Mouse (Mus musculus): ENCODE data around the gene Thop1.
"Not testable (repeated sequence)": the region's sequence is repeated elsewhere in the genome, so short reads cannot be mapped to it uniquely, and the experiment has no call there.

Gene Thop1

DNA sequence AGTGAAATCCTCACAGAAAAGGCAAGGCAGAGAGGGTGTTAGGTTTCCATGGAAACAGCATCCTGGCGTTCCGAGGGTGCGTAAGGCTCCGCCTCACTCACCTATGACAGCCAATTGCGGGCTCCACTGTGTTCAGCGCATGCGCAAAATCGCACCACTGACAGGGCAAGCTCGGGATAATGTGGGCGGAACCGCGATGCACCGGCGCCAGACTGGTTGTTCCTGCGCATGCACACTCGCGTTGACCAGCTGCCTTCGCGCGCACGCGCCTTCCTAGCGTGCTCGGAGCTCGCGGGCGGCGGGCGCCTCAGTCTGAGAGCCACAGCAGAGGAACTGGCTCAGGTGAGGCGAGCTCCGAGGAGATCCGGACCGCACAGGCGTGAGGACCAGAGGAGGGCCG is at the start of gene Thop1:
TSS of gene Thop1 (plus strand) at position 200 of the 400 bp plus-strand sequence.
- peak; percentile 96 for DNase-seq

DNA sequence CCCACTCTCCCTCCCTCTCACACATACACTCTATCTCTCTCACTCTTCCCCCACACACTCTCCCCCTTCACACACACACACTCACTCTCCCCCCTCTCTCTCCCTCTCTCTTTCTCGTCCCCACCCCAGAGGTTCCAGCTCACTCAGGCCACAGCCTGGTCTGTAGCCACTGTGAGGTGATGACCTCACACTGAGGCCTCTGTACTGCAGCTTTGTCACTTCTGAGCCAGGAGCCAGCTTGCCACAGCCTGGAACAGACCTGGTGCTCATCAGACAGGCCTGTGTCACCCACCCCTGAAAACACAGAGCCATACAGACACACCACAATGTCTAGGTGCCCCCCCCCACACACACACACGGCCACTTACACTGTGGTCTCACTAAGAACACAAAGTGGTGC is 49.6 kb upstream of the Thop1 start:
- no peak for DNase-seq

DNA sequence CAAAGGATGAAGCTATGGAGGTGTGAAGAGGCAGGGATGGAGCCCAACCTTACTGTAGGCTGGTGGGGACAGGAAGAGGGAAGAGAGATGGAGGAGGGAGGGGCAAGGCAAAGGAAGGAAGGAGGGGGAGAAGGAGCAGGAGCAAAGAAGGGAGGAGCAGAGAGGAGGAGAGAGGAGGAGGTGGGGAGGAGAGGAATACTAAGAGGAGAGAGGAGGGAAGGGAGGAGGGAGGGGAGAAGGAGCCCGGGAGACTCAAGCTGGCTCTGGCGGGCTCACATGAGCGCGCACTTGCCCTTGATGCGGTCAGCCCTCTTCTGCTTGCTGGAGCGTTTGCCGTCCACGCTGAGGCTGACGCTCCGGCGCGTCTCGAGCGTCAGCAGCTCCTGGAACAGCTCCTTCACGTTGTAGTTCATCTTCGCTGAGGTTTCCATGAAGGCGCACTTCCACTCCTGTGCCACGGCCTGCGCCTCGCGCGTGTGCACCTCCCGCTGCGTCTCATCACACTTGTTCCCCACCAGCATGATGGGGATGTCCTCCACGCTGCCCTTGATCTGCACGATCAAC is 48.2 kb upstream of the Thop1 start:
- DNase-seq = no peak

DNA sequence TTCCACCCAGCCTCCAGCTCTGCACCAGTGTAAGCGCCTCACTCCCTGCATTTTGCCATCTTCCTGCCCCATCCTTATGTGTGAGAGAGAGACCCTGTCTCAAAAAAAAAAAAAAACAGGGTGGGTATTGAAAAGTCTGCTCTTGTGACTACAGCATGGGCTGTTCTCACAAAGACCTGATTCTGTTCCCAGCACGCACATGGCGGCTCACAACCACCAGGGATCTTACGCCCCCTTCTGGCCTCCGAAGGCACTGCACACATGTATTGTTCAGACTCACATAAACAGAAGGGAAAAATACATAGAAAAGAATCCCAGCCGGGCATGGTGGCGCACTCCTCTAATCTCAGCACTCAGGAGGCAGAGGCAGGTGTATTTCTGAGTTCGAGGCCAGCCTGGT is 47.1 kb upstream of the Thop1 start:
- no peak for DNase-seq

DNA sequence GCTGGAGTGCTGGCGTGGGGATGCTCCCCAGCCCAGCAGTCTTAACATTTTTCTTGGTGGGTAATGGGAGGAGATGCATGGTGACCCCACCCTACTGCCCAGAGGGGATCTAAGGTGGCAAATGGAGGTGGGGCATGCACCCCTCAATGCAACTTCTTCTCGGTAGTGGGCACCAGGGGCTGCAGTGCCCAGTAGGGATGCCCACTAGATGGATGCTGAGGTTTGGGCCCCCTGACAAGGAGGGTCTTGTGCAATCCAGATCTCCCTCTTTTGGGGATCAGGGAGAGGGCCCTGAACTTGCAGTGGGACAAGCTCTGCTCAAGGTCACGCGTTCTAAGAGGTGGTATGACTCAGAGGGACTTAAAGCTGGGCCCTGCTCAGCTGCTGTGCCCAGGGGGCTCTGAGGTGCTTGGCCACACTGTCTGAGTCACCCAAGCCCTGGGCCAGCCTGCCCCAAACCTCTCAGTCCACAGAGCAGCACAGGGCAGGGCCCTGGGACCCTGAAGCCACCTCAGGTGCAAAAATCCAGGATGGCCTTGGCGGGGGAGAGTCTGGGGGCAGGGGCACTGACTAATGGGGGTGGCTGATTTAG is 45.4 kb upstream of the Thop1 start:
- no peak for DNase-seq

DNA sequence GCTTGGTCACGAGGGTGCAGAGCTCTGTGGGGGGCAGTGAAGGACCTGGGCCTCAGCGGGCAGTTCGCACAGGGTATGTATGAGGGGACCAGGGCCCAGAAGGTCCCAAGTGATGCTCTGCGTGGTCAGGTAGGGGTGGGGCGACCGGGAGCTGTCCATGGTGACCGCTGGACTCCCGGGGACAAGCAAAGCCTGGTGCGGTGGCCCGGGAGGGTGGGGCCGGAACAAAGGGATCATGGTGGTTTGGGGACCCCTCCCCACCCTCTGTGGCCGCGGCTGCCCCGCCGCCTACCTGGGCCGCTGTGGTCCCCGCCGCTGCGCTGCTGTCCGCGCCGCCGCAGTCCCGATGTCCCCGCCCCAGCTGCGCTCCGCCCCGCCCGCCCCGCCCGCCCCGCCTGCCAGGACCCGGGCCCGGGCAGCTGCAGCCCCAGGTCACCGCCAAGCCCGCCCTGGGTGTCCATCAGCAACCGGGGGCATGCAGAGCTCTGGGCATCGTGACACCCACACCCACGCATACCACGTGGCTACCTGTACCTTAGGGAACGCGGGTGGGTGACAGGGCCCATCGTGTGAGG is 44.7 kb upstream of the Thop1 start:
- DNase-seq = no peak

DNA sequence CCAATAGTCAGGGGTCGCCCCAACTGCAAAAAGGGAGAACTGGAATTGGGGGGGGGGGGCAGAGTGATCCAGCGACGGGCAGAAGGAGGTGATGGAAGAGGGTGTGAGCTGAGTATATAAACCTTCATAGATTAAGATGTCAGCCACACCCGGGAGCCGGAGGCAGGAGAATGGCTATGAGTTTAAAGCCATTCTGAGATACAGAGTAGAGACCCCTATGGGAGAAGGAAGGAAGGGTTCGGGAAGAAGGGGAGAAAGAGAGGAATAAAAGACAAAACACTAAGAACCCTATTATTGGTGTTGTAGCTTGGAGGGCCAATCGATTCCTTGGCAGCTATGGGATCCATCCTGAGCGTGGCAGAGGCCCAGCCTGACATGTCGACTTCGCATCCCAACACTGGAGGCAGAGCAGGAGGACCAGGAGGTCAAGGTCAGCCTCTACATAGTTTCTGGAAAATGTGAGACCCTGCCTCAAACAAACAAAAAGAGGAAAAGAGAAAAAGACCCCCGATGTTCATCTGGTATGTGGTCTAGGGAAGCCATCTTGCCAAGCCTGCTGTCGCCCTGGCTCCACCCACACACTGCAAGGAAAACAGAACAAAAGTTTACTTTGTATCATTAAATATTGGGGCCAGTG is 44.1 kb upstream of the Thop1 start, which contains the start of gene Diras1:
TSS of gene Diras1 (minus strand) at position 24 of the 637 bp plus-strand sequence.
- DNase-seq = no peak

DNA sequence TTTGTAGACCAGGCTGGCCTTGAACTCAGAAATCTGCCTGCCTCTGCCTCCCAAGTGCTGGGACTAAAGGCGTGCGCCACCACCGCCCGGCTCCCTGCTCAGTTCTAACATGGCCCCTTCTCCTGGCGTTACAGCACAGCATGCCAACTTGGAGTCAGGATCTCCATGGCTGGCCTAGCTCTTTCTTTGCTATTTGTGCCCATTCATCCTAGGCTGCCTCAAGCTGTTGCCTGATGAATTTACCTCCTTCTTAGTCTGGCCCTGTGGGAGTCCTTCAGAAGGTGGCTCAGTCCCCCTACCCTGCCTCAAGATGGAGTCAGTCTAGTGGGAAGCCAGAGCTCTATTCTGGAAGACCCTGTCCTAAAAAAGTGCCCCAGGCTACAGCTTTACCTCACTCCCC is 43.0 kb upstream of the Thop1 start:
- no peak for DNase-seq

DNA sequence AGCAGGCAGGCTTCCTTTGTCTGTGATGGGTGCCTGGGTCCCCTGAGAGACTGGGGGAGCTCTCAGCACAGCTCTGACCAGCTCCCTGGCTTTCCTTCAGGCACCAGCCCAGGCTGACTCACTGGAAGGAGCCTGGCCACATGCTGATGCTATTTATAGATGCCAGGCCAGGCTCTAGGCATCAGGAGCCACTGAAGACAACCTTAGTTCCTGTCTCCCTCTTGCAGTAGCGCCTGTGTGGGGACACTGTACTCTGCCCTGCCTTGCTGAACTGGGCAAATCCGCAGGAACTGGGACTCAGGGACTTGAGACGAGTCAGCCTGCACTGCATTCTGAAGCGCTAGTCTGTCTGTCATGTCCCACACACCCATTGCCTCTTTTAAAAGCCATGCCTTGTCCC is 42.5 kb upstream of the Thop1 start:
- no peak for DNase-seq

DNA sequence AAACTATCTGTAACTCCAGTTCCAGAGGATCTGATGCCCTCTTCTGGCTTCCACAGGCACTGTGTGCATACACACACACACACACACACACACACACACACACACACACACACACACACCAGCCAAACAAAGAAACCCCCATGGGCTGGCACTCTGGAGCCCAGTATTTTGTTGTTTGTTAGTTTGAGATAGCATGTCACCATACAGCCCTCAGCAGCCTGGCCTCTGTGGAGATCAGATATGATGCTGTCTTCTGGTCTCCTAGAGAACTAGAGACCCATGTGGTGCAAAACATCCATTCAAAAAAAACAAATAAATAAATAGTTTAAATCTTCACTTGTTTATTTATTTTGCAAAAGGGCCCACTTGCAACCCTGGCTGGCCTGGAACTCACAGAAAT is 41.6 kb upstream of the Thop1 start:
- no peak for DNase-seq

DNA sequence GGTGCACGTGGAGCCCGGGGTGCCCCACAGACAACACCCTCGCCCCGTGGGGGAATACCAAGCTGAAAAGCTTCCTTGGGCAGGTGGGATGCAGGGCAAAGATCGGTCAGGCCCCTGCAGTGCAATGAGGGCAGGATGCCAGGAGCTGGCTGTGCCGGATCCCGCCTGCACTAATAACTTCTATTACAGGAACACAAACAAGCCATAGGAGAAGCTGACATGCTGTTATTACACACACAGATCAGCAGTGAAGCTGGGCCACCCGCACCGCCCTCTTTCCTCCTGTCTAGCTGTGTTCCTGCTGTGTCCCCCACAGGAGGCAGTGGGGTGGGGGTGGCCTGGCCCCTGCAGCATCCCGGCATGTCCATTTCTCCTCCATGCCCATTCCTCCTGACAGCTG is 40.8 kb upstream of the Thop1 start:
- no peak for DNase-seq

DNA sequence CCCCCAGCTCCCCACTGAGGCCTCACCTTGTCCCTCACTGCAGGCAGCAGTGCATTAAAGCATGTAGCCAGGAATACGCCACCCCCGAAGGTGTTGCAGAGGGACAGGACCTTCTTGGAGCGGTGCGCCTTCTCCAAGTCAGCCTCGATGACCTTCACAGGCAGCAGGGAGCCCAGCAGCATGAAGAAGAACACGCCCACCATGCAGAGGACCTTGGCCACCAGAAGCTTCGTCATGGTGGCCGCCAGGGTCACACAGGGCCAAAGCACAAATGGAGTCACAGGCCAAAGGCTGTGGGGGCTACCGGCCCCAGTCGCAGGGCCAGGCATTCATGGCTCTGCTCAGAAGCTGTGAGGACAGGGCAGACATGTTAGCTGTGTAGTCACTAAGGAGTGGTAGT is 36.2 kb upstream of the Thop1 start:
- no peak for DNase-seq

DNA sequence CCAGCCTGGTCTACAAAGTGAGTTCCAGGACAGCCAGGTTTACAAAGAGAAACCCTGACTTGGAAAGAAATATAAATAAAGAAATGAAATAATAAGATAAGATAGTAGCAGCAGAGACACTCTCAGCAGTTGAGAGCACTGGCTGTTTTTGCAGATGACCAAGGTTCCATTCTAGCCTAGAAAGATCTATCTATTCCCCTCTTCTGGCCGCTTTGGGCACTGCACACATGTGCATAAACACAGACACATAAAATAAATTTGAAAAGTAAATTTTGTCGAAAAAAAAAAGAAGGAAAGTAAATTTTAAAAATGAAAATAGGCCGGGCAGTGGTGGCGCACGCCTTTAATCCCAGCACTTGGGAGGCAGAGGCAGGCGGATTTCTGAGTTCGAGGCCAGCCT is 33.6 kb upstream of the Thop1 start:
- peak; percentile 17 for DNase-seq

DNA sequence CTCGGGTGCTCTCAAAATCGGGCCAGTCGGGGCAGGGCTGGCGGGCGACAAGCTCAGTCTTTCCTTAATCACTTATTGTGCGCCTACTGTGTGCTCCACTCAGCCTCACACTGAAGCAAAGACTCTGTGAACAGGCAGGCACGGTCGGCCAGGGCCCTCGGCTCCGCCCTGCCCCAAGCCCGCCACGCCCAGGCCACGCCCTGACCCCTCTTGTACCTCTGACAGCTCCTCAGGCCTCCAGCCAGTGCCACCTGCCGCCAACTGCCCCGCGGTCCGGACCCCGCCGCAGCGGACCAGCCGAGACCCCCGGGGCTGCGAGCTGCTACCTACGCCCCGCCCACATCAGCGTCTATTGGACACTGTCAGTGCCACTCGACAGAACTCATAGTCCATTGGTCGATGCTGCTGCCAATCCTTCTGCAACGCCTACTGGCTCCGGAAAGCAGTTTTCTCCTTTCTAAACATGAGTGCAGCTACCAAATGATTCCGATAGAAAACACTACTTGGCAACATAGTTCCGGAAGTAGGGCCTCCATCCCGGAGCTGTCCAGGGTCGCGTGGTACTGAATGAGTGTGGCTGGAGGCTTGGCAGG is 32.8 kb upstream of the Thop1 start, which contains the start of gene Slc39a3:
TSS of gene Slc39a3 (minus strand) at position 439 of the 593 bp plus-strand sequence.
- DNase-seq = peak; percentile 100

DNA sequence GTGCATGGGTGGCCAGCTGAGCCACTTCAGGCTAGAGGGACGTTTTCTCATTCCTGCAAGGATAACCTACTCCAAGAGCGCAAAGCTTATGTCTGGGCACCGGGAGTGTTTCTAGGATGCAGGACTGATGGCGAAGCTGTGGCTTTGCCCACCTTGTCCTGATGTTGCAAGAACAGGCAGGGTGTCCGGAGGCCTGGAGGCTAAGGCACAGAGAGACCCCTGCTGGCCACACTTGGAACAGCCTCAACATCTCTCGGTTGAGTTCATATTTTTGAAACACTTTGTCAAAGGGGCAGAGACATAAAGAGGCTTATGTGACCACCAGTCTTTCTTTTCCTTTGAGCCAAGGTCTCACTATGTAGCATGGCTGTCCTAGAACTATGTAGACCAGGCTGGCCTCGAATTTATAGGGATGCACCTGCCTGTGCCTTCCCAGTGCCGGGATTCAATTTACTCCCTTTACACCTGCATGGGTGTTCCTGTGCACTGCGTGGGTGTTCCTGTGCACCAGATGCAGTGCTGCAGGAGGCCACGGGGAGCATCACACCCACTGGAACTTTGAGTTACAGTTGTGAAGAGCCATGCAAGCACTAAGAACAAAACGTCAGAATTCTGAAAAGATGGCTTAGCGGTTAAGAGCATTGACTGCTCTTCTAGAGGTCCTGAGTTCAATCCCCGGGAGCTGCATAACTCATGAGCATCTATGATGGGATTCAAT is 28.2 kb upstream of the Thop1 start:
- peak; percentile 74 for DNase-seq

DNA sequence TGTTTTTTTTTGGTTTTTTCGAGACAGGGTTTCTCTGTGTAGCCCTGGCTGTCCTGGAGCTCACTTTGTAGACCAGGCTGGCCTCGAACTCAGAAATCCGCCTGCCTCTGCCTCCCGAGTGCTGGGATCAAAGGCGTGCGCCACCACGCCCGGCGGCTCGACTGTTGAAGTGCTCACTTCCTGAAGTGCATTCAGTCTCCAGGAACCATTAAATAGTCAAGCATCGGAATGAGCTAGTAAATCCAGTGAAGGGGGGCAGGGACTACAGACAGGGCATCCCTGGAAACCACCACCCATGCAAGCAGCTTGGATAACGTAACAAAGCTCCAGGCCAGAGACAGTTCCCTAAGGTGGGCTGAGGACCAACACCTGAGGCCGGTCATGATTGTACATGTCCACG is 24.6 kb upstream of the Thop1 start:
- not testable (repeated sequence) for DNase-seq

DNA sequence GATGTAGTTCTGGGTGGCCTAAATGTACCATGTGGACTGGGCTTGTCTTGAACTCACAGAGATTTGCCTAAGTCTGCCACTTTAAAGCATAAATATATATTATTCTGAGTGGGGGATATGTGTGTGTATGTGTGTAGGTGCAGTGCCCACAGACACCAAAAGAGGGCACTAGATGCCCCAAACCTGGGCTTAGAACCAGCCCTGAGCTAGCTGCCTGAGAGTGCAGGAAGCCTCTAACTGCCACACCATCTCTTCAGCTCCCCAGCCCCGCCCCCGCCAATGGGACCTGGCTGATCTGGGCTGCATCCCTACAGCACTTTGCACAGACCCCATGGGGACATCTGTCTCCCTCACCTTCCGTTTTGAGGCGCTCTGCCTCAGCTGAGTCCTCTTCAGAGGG is 19.2 kb upstream of the Thop1 start:
- DNase-seq = peak; percentile 28

DNA sequence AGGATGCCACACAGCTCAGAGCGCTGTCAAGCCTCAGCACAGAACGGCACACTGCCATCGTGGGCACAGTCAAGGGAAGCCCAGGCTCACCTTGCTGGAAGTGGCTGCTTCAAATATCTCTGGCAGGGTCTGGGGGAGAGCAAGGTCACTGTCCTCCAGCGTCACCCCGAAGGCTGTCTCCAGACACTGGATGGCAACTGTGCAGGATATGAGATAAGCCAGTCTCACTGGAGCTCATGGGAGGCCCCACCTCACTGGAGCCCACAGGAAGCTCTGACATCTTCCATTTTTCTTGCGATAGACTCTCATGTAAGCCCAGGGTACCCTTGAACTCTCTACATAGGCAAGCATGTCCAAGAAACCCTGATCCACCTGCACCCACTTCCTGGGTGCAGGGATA is 18.7 kb upstream of the Thop1 start:
- DNase-seq = no peak

DNA sequence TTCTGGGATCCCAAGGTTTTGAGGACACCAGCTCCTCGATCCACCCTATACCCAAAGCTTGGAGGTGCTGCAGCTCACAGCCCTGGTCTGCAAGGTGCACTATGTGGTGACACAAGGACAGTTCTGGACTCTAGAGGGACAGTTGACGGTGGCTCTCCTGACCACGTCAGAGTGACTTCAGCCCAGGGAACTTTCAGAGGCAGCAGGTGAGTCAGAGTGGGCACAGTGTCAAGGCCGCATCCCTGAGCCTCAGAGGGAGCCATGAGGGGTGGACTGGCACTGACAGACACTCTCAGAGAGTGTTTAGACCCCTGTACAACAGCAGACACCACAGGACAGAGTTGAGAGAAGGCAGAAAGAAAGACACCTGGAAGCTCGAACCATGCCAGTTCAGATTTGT is 17.3 kb upstream of the Thop1 start:
- no peak for DNase-seq

DNA sequence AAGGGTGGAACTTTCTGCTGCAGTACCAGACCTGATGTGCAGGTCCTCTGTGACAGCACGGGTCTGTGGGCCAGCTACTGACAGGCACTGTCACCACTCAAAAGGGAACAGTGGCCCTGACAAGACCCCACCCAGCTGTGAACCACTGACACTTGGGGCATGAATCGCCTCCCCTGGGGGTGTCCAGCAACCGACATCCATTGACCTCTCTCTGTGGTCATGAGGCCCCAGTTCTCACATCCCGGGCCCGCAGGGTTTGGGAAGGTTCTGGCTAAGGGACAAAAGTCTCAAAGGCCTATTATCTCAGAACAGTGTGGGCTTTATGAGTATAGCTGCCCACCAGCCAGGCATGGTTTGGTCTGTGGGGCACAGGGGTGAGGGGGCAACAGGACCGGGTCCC is 14.7 kb upstream of the Thop1 start:
- DNase-seq = no peak

DNA sequence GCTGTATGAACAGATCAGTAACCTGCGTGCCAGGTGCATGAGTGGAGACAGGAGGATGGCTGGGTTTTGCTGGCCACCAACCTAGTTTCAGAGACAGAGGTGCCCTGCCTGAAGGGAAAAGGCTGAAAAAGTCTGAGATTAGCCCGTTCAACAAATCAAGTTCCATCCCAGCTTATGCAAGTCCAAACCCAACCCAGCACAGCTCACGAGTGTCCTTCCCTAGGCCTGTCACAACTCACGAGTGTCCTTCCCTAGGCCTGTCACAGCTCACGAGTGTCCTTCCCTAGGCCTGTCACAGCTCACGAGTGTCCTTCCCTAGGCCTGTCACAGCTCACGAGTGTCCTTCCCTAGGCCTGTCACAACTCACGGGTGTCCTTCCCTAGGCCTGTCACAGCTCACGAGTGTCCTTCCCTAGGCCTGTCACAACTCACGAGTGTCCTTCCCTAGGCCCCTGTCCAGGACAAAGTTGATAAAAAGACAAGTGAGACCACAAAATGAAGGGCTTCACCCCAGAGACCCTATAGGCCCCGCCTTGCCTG is 14.0 kb upstream of the Thop1 start:
- DNase-seq = not testable (repeated sequence)

DNA sequence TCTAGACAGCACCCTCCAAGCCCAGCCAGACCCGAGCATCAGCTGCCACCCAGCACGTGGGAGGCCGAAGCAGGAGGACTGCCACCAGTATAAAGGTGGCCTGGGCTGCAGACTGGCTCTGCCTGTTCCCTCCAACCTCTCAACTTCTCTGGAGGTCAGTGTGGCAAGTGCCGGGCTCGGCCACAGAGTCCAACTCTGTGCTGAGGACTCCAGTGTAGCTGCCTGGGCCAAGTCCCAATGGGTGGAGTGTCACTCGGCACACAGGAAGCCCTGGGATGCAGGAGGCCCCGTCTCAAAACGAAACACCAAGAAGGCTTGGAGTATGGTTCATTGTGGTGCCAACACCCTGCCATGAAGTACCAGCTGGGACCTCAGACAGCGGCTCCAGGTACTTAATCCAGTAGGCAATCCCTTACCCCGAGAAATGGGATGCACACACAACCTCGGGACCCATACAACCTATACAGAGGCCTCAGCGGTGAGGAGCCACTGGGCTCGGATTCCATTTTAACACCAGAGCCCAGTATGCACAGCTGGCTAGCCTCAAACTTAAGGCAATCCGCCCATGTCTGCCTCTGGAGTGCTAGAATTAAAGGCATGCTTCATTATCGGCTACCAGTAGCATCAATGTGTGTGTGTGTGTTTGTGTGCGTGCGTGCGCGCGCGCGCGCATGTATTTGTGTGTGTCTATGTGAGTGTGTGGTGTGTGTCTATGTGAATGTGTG is 12.3 kb upstream of the Thop1 start:
- no peak for DNase-seq

Measured in kidney, adult 18-20 months (tissue).